Mouse (Mus musculus) C2C12 (cell line): ENCODE data around the gene Lrch4.

Experiments used
- CEBPB ChIP-seq: IDR thresholded peaks from one replicate; pipeline ENCODE4 v1.6.1; 2011; ENCODE audit warnings: low read depth, mild to moderate bottlenecking, control low read depth, moderate library complexity
- CTCF ChIP-seq: IDR thresholded peaks from one replicate; pipeline ENCODE4 v1.5.1; 2011; ENCODE audit not compliant: control insufficient read depth, insufficient read depth, insufficient read length
- MAX ChIP-seq: IDR thresholded peaks from one replicate; pipeline ENCODE4 v1.6.1; 2011; ENCODE audit warnings: mild to moderate bottlenecking, control low read depth
- MYOD1 ChIP-seq: IDR thresholded peaks from one replicate; pipeline ENCODE4 v1.6.1; 2011; ENCODE audit warnings: low read depth; ENCODE audit not compliant: control insufficient read depth, insufficient read length
- USF1 ChIP-seq: IDR thresholded peaks from one replicate; pipeline ENCODE4 v1.6.1; 2011; ENCODE audit warnings: low read depth, mild to moderate bottlenecking, control low read depth, moderate library complexity

DNA sequence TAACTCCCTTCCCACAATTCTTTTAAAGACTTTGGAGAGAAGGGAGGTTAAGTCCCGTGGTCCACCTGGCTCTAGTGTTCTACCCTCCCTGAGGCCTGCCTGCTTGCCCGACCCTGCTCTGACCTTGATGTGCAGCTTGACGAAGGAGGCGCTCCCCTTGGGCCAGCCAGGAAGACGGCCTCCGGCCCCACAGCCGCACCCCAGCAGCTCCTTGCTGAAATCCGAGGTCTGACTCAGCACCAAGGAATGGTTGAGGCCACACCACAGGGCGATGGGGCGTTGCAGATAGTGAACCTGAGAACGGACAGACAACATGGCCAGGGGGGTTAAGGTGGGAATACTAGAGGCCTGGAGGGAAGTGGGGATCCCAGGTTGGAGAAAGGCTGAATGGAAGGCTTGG lies 15.4 kb upstream of the Lrch4 start, which contains the start of gene Pcolce:
- TF ChIP-seq CEBPB (no peak), MAX (no peak), USF1 (no peak), CTCF (no peak), MYOD1 (no peak)
